Mouse (Mus musculus) naive thymus-derived CD4-positive, alpha-beta T cell, adult 2 months (primary cell): Measurements from ENCODE around the gene Fsd1.
"Not testable (repeated sequence)": the region's sequence is repeated elsewhere in the genome, so short reads cannot be mapped to it uniquely, and the experiment has no call there.

ENCODE experiments used
- DNase-seq: peaks from one replicate; pipeline ENCODE4 v3.0.0-alpha.2; 2011; ENCODE audit warnings: low read depth

Fsd1 gene

DNA sequence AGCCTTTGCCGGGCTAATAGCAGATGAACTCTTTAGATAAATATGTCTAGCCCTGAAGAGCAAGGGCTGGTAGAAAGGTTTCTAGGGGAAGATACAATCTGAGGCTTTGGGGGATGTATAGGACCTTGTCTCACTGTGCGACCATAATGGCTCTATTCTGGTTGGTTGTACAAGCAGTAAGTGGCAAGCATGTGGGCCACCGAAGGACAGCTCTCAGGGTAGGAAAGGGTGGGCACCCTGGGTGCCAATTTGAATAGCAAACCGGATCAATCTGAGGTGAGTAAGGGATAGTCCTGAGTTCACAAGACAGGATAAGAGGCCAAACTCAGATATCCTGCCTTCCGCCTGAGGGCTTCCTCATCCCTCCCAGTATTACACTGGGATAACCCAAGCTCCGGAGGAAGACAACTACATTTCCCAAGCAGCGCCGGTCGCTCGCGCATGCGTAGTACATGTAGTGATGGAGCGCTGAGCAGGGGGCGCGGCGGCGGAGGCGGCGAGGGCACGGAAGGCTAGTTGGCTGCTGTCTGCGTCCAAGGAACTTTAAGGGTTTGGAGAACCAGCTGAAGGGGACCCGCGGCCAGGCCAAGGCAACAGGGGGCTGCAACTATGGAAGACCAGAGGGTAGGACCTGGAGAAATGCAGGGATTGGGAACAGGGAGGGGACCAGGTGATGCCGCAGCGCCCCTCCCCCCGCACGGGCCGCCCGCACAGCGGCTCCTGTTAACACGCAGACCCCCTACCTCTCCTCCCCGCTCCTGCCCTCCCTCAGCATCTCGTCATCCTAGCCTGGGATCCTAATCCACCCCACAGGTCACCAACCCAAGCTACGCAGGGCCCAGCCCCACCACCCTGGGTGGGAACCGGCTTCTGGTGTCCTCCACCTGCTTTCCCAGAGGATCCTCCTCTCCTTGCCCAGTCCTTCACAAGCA, at the start of gene Fsd1:
Fsd1 (plus strand) TSS at position 480 of the 932 bp plus-strand sequence.
- DNase-seq: no peak

GRCm38 (mm10) chr17:55944387-55944865, 41.9 kb upstream of the Fsd1 start:
- not testable (repeated sequence) for DNase-seq

DNA sequence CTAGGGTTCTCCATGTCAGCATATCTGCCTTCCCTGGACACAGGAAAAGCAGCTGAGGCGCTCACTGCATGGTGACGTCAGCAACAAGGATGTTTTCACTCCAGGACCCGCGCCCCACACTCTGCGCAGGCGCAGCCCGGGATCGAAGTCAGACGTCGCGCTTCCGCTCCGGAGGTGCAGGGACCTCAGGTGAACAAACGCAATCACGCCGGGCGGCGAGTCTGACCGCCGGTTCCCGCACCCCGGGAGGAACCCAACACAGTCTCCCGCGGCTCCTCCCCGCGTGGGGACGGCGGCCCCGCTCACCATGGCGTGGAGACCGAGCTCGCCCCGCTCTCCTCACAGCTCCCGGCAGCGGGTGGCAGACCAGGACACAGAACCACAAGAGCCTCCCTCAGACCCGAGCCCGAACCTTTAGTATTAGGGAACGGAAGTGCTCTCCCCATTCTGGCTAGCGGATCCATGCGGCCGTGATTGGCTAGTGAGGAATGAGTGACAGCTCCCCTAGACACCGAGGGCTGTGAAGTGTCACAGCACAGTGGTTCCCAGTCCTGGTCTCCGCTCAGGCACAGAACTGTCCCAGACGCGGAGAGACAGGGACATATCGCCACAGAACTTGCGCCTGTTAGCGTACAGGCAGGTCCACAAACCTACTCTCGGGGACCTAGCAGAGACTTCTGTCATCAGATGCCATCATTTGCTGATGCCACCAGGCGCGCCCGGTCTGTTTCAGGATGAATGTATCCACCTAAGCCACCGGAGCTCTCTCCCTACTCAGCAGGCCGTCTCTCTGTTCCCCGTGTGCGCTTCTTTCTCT, 41.2 kb upstream of the Fsd1 start:
- peak; percentile 79 for DNase-seq

GRCm38 (mm10) chr17:55945696-55946095, 40.6 kb upstream of the Fsd1 start:
- no peak for DNase-seq

DNA sequence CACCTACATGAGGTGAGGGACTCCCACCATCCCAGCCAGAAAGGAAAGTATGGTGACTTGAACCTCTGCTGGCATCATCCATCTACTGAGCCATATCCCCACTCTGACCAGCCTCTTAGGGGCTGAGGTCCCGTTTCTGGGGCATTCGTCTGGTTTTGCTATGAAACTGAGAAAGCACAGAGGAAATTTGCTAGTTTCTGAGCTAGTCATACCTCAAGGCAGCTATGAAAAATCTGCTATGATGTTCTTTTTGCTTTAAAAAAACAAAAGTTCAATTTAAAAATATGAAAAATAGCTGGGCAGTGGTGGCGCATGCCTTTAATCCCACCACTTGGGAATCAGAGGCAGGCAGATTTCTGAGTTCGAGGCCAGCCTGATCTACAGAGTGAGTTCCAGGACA, 37.7 kb upstream of the Fsd1 start:
- DNase-seq: no peak

DNA sequence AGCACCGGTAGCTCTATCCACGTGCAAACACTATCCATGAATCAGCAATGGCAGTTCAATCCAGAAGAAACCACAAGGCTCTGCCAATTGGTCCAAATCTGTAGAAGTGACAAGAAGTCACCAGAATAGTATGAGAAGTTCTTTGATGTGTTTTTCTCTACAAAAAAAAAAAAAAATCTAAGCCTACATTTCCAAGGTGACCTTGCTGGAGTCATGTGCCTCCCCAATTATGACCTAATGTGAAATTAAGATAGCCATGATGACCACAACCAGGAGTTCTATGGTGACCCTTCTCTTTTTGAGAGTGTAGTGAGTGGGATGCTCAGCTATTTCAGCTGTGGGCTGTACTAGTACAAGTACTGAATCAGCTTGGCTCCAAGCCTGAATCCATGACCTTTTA, 36.9 kb upstream of the Fsd1 start, which contains the start of gene Zfp119b:
Zfp119b (minus strand) TSS at position 101 of the 400 bp plus-strand sequence.
- no peak for DNase-seq

GRCm38 (mm10) chr17:55950601-55951000, 35.7 kb upstream of the Fsd1 start:
- DNase-seq: no peak

GRCm38 (mm10) chr17:55952041-55952440, 34.3 kb upstream of the Fsd1 start:
- DNase-seq: no peak

DNA sequence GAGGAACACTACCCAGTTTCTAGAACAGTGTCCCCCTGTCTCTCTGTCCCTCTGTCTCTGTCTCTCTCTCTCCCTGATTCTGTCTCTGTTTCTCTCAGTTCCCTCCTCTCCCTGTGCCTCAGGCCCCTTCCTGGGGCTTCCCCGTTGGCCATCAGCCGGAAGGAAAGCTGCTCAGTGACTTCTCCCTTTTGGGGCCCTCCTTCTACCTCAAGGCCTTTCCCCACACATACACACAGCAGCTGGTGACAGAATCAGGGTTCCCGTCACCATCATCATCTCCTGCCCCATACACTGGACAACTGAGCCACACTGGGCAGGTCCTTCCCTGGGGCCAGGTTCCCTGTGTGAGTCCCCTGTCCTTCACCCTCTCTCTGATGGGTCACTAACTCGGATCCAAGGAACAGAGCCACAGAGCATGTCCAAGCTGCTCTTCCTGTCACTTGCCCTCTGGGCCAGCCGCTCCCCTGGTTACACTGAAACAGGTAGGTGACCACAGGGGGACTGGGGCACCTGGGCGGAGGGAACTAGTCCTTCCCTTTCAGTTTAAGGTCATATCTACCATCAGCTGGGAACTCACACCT, 33.8 kb upstream of the Fsd1 start, which contains the start of gene Ebi3:
Ebi3 (plus strand) TSS at position 194 of the 581 bp plus-strand sequence.
- DNase-seq: no peak

- no peak for DNase-seq
These were observed 32.6 kb upstream of the Fsd1 start for GRCm38 (mm10) chr17:55953751-55954150.

- DNase-seq: no peak
These were observed 32.1 kb upstream of the Fsd1 start for GRCm38 (mm10) chr17:55954229-55954628.

DNA sequence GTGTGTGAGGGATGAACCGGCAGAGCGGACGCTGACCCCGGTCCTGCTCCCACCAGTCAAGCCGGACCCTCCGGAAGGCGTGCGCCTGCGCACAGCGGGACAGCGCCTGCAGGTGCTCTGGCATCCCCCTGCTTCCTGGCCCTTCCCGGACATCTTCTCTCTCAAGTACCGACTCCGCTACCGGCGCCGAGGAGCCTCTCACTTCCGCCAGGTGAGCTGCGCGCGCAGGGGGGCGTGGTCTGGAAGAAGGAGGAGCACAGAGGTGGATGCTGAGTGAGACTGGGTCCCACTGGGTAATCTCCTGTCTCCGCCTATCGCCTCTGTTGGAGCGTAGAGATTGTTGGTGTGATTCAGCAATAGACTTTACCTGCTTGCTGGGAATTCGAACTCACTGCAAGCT, 30.2 kb upstream of the Fsd1 start:
- DNase-seq: no peak

- no peak for DNase-seq
These were observed 29.7 kb upstream of the Fsd1 start for GRCm38 (mm10) chr17:55956591-55956990.

DNA sequence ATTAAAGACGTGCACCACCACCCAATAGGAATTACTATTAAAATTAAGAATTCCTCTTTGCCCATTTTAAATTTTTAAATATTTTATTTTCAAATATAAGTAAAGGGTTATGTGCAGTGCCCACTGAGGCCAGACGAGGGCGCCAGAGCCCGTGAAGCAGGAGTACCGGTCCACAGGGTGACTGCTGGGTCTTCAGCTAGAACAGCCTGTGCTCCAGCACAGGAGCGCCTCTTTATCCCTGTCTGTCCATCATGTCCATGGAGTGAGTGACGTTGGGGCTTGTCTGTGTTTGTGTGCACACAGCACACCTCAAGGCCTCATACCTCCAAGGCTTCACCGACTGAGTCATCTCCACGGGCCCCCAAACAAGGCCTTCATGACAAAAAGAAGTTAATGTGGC, 29.1 kb upstream of the Fsd1 start:
- DNase-seq: peak; percentile 84

GRCm38 (mm10) chr17:55957726-55958583, 28.4 kb upstream of the Fsd1 start:
- DNase-seq: no peak

GRCm38 (mm10) chr17:55958584-55958886, 27.8 kb upstream of the Fsd1 start:
- no peak for DNase-seq

- peak; percentile 96 for DNase-seq
These were observed 27.2 kb upstream of the Fsd1 start, which contains the start of gene Yju2 for GRCm38 (mm10) chr17:55958918-55959728. Gene Yju2, plus strand, starts transcription at chr17:55959099.

GRCm38 (mm10) chr17:55959946-55960740, 26.2 kb upstream of the Fsd1 start:
- DNase-seq: no peak

DNA sequence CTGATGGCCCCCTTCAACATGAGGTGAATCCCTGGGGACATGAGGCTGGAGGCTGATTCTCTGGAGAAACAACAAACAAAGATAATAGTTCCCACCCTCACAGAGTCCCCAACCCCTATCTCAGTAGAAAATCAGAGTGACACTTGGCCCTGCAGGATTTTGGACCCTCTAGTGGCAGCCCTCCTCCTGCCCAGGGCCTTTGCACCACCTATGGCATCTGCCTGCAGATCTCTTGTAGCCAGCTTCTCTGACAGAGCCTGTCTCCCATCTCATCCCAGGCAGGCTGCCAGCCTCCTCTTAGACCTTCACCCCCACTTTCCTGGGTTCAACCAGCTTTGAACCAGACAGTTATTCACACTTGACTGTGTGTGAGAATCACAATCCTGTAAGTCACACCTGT, 25.5 kb upstream of the Fsd1 start:
- DNase-seq: no peak

- DNase-seq: no peak
These were observed 24.7 kb upstream of the Fsd1 start for GRCm38 (mm10) chr17:55961631-55962030.
